Mouse (Mus musculus): ENCODE data around the gene Polr1a. TPM values are rescaled to one million over a fixed set of nuclear protein-coding genes. Genes with fewer than 3 reads are reported as not detected.
"Not testable (repeated sequence)": the region's sequence is repeated elsewhere in the genome, so short reads cannot be mapped to it uniquely, and the experiment has no call there.

Gene Polr1a
- 10 to 100 TPM; 31.5 to 41.4 (median 35.3) TPM for total RNA-seq (2022)

- DNase-seq (ENCODE audit: low spot score in 2 of 2) = peak; percentile 87 to 90
These were observed at the start of gene Polr1a, which contains the start of gene Ptcd3 for GRCm38 (mm10) chr6:71908481-71909381. TSS of gene Polr1a (plus strand) at chr6:71909053. TSS of gene Ptcd3 (minus strand) at chr6:71908750.

DNA sequence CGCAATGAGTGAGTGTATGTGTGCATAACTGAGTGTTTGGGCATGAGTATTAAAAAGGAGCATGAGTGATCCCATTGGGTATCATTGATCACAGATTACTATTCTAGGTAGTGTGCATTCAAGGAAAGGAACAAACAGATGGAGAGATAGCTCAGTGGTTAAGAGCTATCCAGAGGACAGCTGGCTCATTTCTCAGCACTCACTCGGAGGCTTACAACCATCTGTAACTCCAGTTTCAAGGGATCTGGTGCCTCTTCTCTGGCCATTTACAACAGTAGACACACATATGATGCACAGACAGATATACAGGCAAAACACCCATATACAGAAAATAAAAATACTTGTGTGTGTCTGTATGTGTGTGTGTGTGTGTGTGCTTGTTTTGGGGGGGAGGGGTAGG lies 41.1 kb upstream of the Polr1a start:
- peak; percentile 26 to 32 for DNase-seq (ENCODE audit: low spot score in 2 of 2)

- no peak for DNase-seq (ENCODE audit: low spot score in 2 of 2)
These were observed 40.0 kb upstream of the Polr1a start for GRCm38 (mm10) chr6:71868809-71869208.

GRCm38 (mm10) chr6:71871396-71871795 lies 37.5 kb upstream of the Polr1a start:
- DNase-seq (ENCODE audit: low spot score in 2 of 2) = no peak

DNA sequence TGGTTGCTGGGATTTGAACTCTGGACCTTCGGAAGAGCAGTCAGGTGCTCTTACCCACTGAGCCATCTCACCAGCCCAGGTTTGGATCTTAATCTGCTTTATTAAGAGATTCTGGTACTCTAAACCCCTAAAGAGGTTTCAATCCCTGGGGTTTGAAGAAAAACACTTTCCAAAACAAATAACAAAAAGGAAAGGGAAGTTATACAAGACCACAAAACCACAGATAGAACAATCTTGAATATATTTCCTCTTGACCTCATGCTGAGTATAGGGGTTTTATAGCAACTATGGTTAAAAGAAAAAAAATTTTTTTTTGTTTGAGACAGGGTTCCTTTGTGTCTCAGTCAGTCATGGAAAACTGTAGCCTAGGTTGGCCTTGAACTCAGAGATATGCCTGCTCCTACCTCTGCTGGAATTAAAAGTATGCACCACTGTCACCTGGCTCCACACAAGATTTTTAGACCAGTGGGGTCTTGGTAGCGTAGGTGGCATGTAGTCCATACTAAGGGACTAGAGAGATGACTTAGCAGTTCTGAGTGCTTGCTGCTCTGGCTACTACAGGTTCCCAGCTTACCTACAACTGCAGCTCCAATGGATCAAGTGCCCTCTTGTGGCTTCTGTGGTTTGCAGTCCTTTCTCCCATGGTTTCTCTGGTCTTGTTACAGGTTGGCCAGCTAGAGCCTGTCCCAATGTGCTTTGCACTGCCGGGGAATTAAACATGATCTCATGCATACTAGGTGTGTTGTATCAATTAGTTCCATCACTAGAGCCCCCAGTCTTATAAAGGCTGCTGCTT lies 30.7 kb upstream of the Polr1a start:
- DNase-seq (ENCODE audit: low spot score in 2 of 2) = no peak

DNA sequence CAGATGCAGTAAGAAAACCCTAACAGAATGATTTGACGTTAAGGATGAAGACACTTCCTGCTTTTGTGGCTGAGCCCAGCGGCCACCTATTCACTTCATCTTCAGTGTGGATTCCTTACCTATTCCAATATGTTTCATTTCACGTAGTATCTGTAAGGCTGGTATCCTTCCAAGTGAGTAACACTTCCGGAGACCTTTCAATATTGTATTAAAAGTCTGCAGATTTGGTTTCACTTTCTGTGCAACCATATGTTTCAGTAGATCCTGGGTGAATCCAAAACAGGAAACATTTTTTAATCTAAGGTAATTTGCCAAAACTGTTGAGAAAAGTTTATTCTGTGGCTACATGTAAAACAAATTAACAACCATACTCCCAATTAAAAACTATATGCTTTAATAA lies 15.6 kb upstream of the Polr1a start:
- no peak for DNase-seq (ENCODE audit: low spot score in 2 of 2)

DNA sequence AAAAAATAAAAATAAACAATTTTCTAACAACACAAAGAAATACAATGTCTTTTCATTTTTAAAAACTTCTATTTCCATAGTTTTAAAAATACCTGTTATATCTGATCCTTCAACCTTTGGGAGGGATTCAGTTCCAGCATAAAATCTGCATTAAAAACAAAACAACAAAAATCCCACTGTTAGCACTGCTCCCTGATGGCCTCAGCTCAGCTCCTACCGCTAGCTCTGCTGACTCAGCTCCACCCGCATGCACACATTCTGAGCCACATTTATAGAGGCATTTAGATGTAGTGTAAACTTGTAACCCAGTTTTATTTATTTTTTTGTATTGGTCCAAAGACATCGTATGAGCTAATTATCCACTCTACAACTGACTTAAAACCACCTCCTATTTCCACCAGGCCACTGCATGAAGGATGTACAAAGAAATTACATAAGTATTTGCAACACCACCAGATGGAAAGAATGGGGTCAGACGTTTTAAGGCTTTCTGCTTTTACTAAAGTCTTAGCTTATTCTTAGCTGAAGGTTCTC lies 1.1 kb upstream of the Polr1a start:
- DNase-seq (ENCODE audit: low spot score in 2 of 2) = no peak

DNA sequence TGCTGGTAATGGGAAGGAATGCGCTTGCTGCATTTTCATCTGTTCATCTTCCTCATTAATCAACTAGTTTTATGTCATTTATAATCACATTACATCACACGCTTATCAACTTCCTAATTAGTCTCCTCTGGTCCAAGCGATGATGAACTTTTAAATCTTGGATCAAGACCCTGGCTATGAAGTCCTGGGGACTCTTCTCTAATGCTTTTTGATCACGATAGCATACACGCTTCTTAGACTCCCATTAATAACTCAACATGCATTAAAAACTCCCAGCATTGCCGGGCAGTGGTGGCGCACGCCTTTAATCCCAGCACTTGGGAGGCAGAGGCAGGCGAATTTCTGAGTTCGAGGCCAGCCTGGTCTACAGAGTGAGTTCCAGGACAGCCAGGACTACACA lies 531 bp downstream of the Polr1a start:
- no peak for DNase-seq (ENCODE audit: low spot score in 2 of 2)

GRCm38 (mm10) chr6:71909840-71910239 lies 987 bp downstream of the Polr1a start:
- no peak for DNase-seq (ENCODE audit: low spot score in 2 of 2)

DNA sequence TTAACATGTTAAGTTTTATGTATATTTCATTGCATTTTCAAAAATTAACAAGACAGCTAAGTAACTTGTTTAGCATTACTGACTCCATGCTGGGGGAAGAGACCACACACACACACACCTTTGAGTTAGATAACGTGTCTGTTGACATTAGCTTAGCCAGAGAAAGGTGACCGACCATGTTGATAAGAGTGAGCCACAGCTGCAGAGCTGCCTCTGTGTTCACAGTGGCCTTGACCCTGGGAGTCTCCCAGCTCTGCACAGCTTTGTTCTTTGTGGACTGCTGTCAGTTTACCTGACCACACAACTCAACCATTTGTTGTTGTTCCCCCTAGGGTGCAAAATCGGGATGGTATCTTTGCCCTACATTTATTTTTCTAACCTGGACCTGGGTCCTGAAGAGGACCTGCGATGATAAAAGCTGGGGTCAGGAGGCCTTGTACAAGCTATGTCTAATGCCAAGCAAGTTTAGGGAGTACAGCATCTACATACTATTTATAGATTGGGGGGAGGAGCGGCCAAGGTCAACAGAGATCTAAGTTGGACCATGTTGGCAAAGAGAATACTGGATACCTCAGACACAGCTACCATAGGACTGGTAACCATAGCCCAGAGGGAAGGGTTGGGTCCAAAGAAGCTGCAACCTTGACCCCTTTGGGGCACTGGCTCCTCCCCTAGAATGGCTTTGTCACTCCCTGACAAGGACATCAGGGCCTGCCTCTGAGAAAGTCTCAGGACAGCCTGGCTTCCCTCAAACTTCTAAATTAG lies 3.0 kb downstream of the Polr1a start:
- no peak for DNase-seq (ENCODE audit: low spot score in 2 of 2)

- DNase-seq (ENCODE audit: low spot score in 2 of 2) = no peak
These were observed 11.9 kb downstream of the Polr1a start for GRCm38 (mm10) chr6:71920752-71921151.

GRCm38 (mm10) chr6:71925233-71925632 lies 16.4 kb downstream of the Polr1a start:
- not testable (repeated sequence) for DNase-seq (ENCODE audit: low spot score in 2 of 2)

GRCm38 (mm10) chr6:71927911-71928310 lies 19.1 kb downstream of the Polr1a start:
- DNase-seq (ENCODE audit: low spot score in 2 of 2) = peak in 1 of 2 experiments; percentile 55

GRCm38 (mm10) chr6:71930053-71930452 lies 21.2 kb downstream of the Polr1a start:
- no peak for DNase-seq (ENCODE audit: low spot score in 2 of 2)

DNA sequence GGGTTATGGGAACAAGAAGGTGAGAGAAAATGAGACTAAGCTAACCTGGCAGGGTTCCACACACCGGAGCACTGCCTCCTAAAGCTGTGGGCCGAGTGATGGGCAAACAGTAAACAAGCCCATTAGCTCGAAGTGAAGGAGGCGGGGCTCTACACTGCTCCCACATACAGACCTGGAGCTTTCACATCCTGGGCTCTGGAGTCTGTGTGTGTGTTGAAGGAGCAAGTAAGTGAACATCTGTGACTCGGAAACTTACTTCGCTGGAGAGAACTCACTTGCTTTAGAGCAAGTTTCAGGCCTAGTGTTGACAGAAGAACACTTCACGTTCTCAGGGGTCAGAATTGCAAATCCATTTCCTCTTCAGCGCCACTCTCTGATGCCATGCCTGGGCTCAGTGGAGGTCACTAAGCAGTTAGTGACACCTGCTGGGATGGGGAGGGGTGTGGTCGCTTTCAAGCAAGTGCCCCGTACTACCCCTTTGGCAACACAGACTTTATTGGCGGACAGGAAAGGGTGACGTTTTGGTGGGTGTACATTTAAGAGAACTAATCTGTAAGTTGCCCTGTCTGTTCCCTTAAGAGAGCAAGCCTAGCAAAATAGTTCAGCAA lies 22.1 kb downstream of the Polr1a start:
- DNase-seq (ENCODE audit: low spot score in 2 of 2) = no peak

GRCm38 (mm10) chr6:71932347-71932746 lies 23.5 kb downstream of the Polr1a start:
- no peak for DNase-seq (ENCODE audit: low spot score in 2 of 2)

DNA sequence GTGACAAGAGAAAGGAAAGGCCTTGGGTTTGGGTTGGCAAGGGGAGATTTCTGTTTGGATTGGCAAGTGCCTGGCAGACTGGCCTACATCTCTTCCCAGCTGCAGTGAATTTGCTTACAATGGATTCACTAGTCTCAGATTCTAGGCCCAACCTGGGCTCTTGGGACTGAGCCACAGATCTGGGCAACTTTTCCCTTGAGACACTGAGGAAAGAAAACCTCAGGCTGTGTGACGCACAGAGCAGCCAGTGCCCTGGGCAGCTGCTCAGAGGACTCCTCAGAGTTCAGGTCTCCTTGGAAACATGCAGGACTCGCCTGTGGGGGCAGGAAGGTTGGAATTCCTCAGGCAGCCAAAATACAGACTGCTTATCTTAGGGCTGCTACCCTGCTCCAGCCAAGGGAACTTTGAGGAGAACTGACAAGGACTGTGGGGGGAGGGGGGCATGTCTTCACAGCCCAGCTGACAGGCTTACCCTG lies 25.3 kb downstream of the Polr1a start:
- DNase-seq (ENCODE audit: low spot score in 2 of 2) = no peak

DNA sequence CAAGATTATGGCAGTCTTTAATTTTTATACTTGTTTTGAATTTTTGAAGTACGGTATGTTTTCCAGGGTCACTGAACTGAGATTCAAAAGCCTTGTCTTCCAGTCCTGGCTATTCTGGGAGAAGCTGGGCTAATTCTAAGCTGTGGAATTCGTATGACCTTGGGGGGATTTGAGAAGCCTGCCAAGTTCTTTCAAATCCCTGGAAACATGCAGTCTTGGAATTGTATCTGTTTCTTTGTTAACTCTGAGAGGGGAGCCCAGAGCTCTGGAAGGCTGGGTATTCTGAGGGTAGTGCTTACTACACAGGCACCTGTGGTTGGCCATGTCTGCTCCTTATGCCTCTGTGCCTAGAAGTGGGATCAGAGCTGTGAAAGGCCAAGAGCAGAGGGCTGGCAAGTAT lies 26.9 kb downstream of the Polr1a start:
- DNase-seq (ENCODE audit: low spot score in 2 of 2) = no peak

- no peak for DNase-seq (ENCODE audit: low spot score in 2 of 2)
These were observed 32.1 kb downstream of the Polr1a start for GRCm38 (mm10) chr6:71940912-71941311.

GRCm38 (mm10) chr6:71945101-71945500 lies 36.2 kb downstream of the Polr1a start:
- peak; percentile 24 for DNase-seq (ENCODE audit: low spot score in 2 of 2)

DNA sequence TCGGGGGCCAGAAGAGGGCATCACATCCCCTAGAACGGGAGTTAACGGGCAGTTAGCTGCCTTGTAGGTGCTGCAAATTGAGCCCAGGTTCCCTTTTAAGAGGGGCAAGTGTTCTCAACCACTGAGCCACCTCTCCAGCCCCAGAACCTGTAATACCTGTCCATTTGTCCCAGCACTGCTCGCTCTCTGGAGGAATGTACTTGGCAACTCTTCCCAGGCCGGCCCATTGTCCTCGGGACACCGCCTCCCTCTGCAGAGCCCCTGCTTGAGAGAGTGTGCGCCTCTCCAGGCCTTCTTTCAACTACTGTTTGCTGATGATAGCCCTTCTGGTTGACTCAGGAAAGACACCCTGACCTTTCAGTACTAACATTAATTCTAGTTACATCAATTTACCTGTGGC lies 37.3 kb downstream of the Polr1a start:
- no peak for DNase-seq (ENCODE audit: low spot score in 2 of 2)
